Mouse (Mus musculus) brain, embryonic 14.5 days (tissue): ENCODE data around the gene Phlda3.

ENCODE experiments used
- CTCF ChIP-seq: fragments of 200-500 bp; IDR thresholded peaks from 2 replicates; pipeline ENCODE4 v1.5.1; 2012; ENCODE audit warnings: inconsistent platforms, mild to moderate bottlenecking, moderate library complexity, borderline replicate concordance; ENCODE audit not compliant: insufficient read depth, insufficient read length; ENCODE audit errors: extremely low read depth
- POLR2A ChIP-seq: fragments of 200-500 bp; IDR thresholded peaks from 2 replicates; pipeline ENCODE4 v1.6.1; 2012; ENCODE audit warnings: mild to moderate bottlenecking, inconsistent platforms, borderline replicate concordance; ENCODE audit not compliant: poor library complexity, insufficient read depth, insufficient read length, severe bottlenecking; ENCODE audit errors: extremely low read depth

- no peak for TF ChIP-seq CTCF
- TF ChIP-seq POLR2A: no peak
These were observed 30.5 kb upstream of the Phlda3 start for GRCm38 (mm10) chr1:135735460-135735859.
